Mouse (Mus musculus) neural tube, embryonic 13.5 days (tissue): ENCODE measurements at regions not wholly inside any gene's neighbourhood (a gene's known extent, or its start where the extent isn't known, plus 50 kb on each side); places are given as distances from the start of the nearest gene placed in this dataset.
"Not testable (repeated sequence)": the region's sequence is repeated elsewhere in the genome, so short reads cannot be mapped to it uniquely, and the experiment has no call there.

ENCODE experiments used
- ATAC-seq: fragments of 200-750 bp; cut with Nextera tagmentation; 2 replicates; pipeline ENCODE4 v1.8.0; 2017; ENCODE audit warnings: low read depth, mild to moderate bottlenecking, moderate TSS enrichment, moderate library complexity
- H3K27ac ChIP-seq: fragments of 300-500 bp; sonication (generic); replicated peaks from 2 replicates; pipeline ENCODE4 v1.5.1; 2015; ENCODE audit warnings: moderate library complexity, mild to moderate bottlenecking, inconsistent platforms
- H3K27me3 ChIP-seq: fragments of 300-500 bp; sonication (generic); 2 replicates; pipeline ENCODE4 v1.6.1; 2015; ENCODE audit warnings: mild to moderate bottlenecking, inconsistent platforms
- H3K36me3 ChIP-seq: fragments of 300-500 bp; sonication (generic); 2 replicates; pipeline ENCODE4 v1.6.1; 2015; ENCODE audit warnings: mild to moderate bottlenecking, inconsistent platforms
- H3K4me1 ChIP-seq: fragments of 300-500 bp; sonication (generic); replicated peaks from 2 replicates; pipeline ENCODE4 v1.6.1; 2015; ENCODE audit warnings: inconsistent platforms
- H3K4me2 ChIP-seq: fragments of 300-500 bp; sonication (generic); 2 replicates; pipeline ENCODE4 v1.6.1; 2015; ENCODE audit warnings: inconsistent platforms, mild to moderate bottlenecking, moderate library complexity
- H3K4me3 ChIP-seq: fragments of 300-500 bp; sonication (generic); 2 replicates; pipeline ENCODE4 v1.5.1; 2015; ENCODE audit warnings: mild to moderate bottlenecking, inconsistent platforms
- H3K9ac ChIP-seq: fragments of 300-500 bp; sonication (generic); 2 replicates; pipeline ENCODE4 v1.6.1; 2015; ENCODE audit warnings: moderate library complexity, mild to moderate bottlenecking, inconsistent platforms
- H3K9me3 ChIP-seq: fragments of 300-500 bp; sonication (generic); 2 replicates; pipeline ENCODE4 v1.6.1; 2016; ENCODE audit warnings: inconsistent platforms
- WGBS: fragments of 180-500 bp; shearing (Covaris S2); methylation state at CpG from one replicate; pipeline ENCODE4 v1.1.7; 2015; 5-methylcytosine and 5-hydroxymethylcytosine counted together

GRCm38 (mm10) chr8:103750278-103751097 is 350.9 kb upstream of the Cdh5 start:
- H3K9ac ChIP-seq: no peak overlapping the region
- no peak for ATAC-seq
- no peak overlapping the region for H3K27ac ChIP-seq
- H3K4me2 ChIP-seq: no peak overlapping the region
- no peaks in the 10 kb centered on the region for H3K36me3 ChIP-seq
- H3K9me3 ChIP-seq: no peaks in the 10 kb centered on the region
- WGBS: 27% methylated on average over 12 of the region's 12 CpGs
- no peaks in the 10 kb centered on the region for H3K27me3 ChIP-seq
- no peak overlapping the region for H3K4me3 ChIP-seq
- no peaks in the 10 kb centered on the region; the same call in 1 of the 2 replicates for H3K4me1 ChIP-seq

GRCm38 (mm10) chr8:103751161-103751560 is 350.3 kb upstream of the Cdh5 start:
- Histone ChIP-seq H3K9ac (no peak overlapping the region), H3K4me1 (no peaks in the 10 kb centered on the region; the same call in 1 of the 2 replicates), H3K4me3 (no peak overlapping the region), H3K9me3 (no peaks in the 10 kb centered on the region), H3K27me3 (no peaks in the 10 kb centered on the region), H3K36me3 (no peaks in the 10 kb centered on the region), H3K27ac (no peak overlapping the region), H3K4me2 (no peak overlapping the region)
- no peak for ATAC-seq
- WGBS: 73% methylated on average over 2 of the region's 2 CpGs

- Histone ChIP-seq H3K27ac (no peak overlapping the region), H3K4me3 (no peak overlapping the region), H3K27me3 (no peaks in the 10 kb centered on the region), H3K36me3 (no peaks in the 10 kb centered on the region), H3K4me2 (no peak overlapping the region), H3K9ac (no peak overlapping the region), H3K4me1 (0 out of 2 replicates have a peak, but pooled peaks cover 5% of the 10 kb centered on the region), H3K9me3 (peaks cover 4% of the 10 kb centered on the region; the same call in 1 of the 2 replicates)
- WGBS: 73% methylated on average over 1 of the region's 1 CpGs
- no peak for ATAC-seq
Measured at GRCm38 (mm10) chr8:103763821-103764220, 337.6 kb upstream of the Cdh5 start.

GRCm38 (mm10) chr8:103779658-103780057 is 321.8 kb upstream of the Cdh5 start:
- ATAC-seq: no peak
- WGBS: 94% methylated on average over 6 of the region's 6 CpGs
- no peaks in the 10 kb centered on the region for H3K36me3 ChIP-seq
- no peaks in the 10 kb centered on the region for H3K9me3 ChIP-seq
- H3K4me3 ChIP-seq: no peak overlapping the region
- no peak overlapping the region for H3K4me2 ChIP-seq
- no peak overlapping the region for H3K9ac ChIP-seq
- H3K27ac ChIP-seq: no peak overlapping the region
- no peaks in the 10 kb centered on the region for H3K4me1 ChIP-seq
- H3K27me3 ChIP-seq: no peaks in the 10 kb centered on the region

- Histone ChIP-seq H3K36me3 (no peaks in the 10 kb centered on the region), H3K4me2 (no peak overlapping the region), H3K9me3 (no peaks in the 10 kb centered on the region), H3K4me3 (no peak overlapping the region), H3K27me3 (no peaks in the 10 kb centered on the region), H3K4me1 (no peaks in the 10 kb centered on the region), H3K9ac (no peak overlapping the region), H3K27ac (no peak overlapping the region)
- no peak for ATAC-seq
- 79% methylated on average over 3 of the region's 3 CpGs for WGBS
Measured at GRCm38 (mm10) chr8:103788308-103788707, 313.1 kb upstream of the Cdh5 start.

GRCm38 (mm10) chr8:103793331-103793730 is 308.1 kb upstream of the Cdh5 start:
- WGBS: 98% methylated on average over 1 of the region's 1 CpGs
- H3K4me2 ChIP-seq: no peak overlapping the region
- no peak for ATAC-seq

GRCm38 (mm10) chr8:103798630-103799029 is 302.8 kb upstream of the Cdh5 start:
- not testable (repeated sequence) for H3K36me3 ChIP-seq, H3K4me1 ChIP-seq, ATAC-seq, H3K9ac ChIP-seq, H3K4me3 ChIP-seq, H3K4me2 ChIP-seq, H3K27ac ChIP-seq, H3K27me3 ChIP-seq, H3K9me3 ChIP-seq
- WGBS: 92% methylated on average over 2 of the region's 2 CpGs

More at GRCm38 (mm10) chr8:103793331-103793730, 308.1 kb upstream of the Cdh5 start:
- no peaks in the 10 kb centered on the region for H3K9me3 ChIP-seq
- H3K9ac ChIP-seq: no peak overlapping the region
- no peaks in the 10 kb centered on the region for H3K4me1 ChIP-seq
- H3K27ac ChIP-seq: no peak overlapping the region
- H3K27me3 ChIP-seq: no peaks in the 10 kb centered on the region
- no peak overlapping the region for H3K4me3 ChIP-seq
- no peaks in the 10 kb centered on the region for H3K36me3 ChIP-seq

- Histone ChIP-seq H3K27me3 (no peaks in the 10 kb centered on the region), H3K9ac (no peak overlapping the region), H3K27ac (no peak overlapping the region), H3K9me3 (no peaks in the 10 kb centered on the region), H3K36me3 (no peaks in the 10 kb centered on the region), H3K4me1 (no peaks in the 10 kb centered on the region), H3K4me2 (no peak overlapping the region), H3K4me3 (no peak overlapping the region)
- ATAC-seq: no peak
- 84% methylated on average over 5 of the region's 5 CpGs for WGBS
Measured at GRCm38 (mm10) chr8:103808171-103808570, 293.3 kb upstream of the Cdh5 start.

- Histone ChIP-seq H3K27ac (no peak overlapping the region), H3K36me3 (no peaks in the 10 kb centered on the region), H3K9me3 (no peaks in the 10 kb centered on the region), H3K4me1 (peaks cover under 1% of the 10 kb centered on the region; the same call in 1 of the 2 replicates), H3K4me3 (no peak overlapping the region), H3K4me2 (no peak overlapping the region), H3K9ac (no peak overlapping the region), H3K27me3 (no peaks in the 10 kb centered on the region)
- no peak for ATAC-seq
- WGBS: 73% methylated on average over 8 of the region's 8 CpGs
Measured at GRCm38 (mm10) chr8:103808580-103808979, 292.8 kb upstream of the Cdh5 start.

- Histone ChIP-seq H3K27me3 (no peaks in the 10 kb centered on the region), H3K9ac (no peak overlapping the region), H3K27ac (no peak overlapping the region), H3K4me1 (peaks cover 6% of the 10 kb centered on the region; the same call in 1 of the 2 replicates), H3K36me3 (no peaks in the 10 kb centered on the region), H3K9me3 (no peaks in the 10 kb centered on the region), H3K4me3 (no peak overlapping the region), H3K4me2 (no peak overlapping the region)
- no peak for ATAC-seq
- 72% methylated on average over 7 of the region's 7 CpGs for WGBS
Measured at GRCm38 (mm10) chr8:103809140-103809539, 292.3 kb upstream of the Cdh5 start.

GRCm38 (mm10) chr8:103813954-103814591 is 287.4 kb upstream of the Cdh5 start:
- H3K4me3 ChIP-seq: no peak overlapping the region
- WGBS: 52% methylated on average over 10 of the region's 10 CpGs
- ATAC-seq: peak; percentile 56; the same call in 1 of the 2 replicates
- no peaks in the 10 kb centered on the region for H3K27me3 ChIP-seq
- H3K4me2 ChIP-seq: no peak overlapping the region
- no peaks in the 10 kb centered on the region for H3K9me3 ChIP-seq
- H3K36me3 ChIP-seq: no peaks in the 10 kb centered on the region
- H3K4me1 ChIP-seq: peaks cover 9% of the 10 kb centered on the region; the same call in 1 of the 2 replicates
- no peak overlapping the region for H3K9ac ChIP-seq
- H3K27ac ChIP-seq: no peak overlapping the region

- WGBS: 82% methylated on average over 15 of the region's 15 CpGs
- H3K4me3 ChIP-seq: no peak overlapping the region
- no peaks in the 10 kb centered on the region for H3K36me3 ChIP-seq
- H3K9ac ChIP-seq: no peak overlapping the region
- no peak overlapping the region for H3K27ac ChIP-seq
- no peaks in the 10 kb centered on the region for H3K9me3 ChIP-seq
- no peaks in the 10 kb centered on the region for H3K27me3 ChIP-seq
- peaks cover 9% of the 10 kb centered on the region; the same call in 1 of the 2 replicates for H3K4me1 ChIP-seq
- no peak overlapping the region for H3K4me2 ChIP-seq
- ATAC-seq: no peak
Measured at GRCm38 (mm10) chr8:103816101-103816894, 285.1 kb upstream of the Cdh5 start.
